Mouse (Mus musculus) gastrocnemius, adult 2 months (tissue): ENCODE measurements around the gene Rere. TPM values are rescaled to one million over a fixed set of nuclear protein-coding genes. Genes with fewer than 3 reads are reported as not detected.

Source experiments
- DNase-seq: peaks from one replicate; pipeline ENCODE4 v3.0.0; 2022
- H3K27ac ChIP-seq: fragments of 200-600 bp; 2 replicates; pipeline ENCODE4 v1.8.1; 2022; ENCODE audit warnings: mild to moderate bottlenecking
- H3K4me3 ChIP-seq: fragments of 200-600 bp; 2 replicates; pipeline ENCODE4 v1.8.1; 2022; ENCODE audit warnings: mild to moderate bottlenecking, moderate library complexity
- CTCF ChIP-seq: fragments of 200-600 bp; IDR thresholded peaks from 2 replicates; pipeline ENCODE4 v1.8.1; 2022; ENCODE audit warnings: antibody characterized with exemption, mild to moderate bottlenecking, moderate library complexity
- intact Hi-C: fragments of 180-260 bp; cut with DNase I; formaldehyde crosslinking; loops from one replicate; pipeline ENCODE4 v1.15.1; 2025
- total RNA-seq, 2 experiments: library from RNA; stranded (reverse); gene quantifications; 2 replicates each; pipeline ENCODE4 v1.2.3; 2021

Gene Rere
- total RNA-seq, 2 experiments from 2014 or later, result 71.3 to 95.7 TPM

GRCm38 (mm10) chr4:150636635-150637034 lies 355.2 kb downstream of the Rere start:
- Histone ChIP-seq H3K27ac (no peak overlapping the region), H3K4me3 (no peak overlapping the region)
- no peak for TF ChIP-seq CTCF
- DNase-seq, result no peak
- intact Hi-C loops, result no loop called here

GRCm38 (mm10) chr4:150644299-150644698 lies 362.9 kb downstream of the Rere start:
- intact Hi-C loops, result no loop called here
- Histone ChIP-seq H3K4me3 (no peak overlapping the region), H3K27ac (no peak overlapping the region)
- TF ChIP-seq CTCF, result no peak
- DNase-seq, result no peak

GRCm38 (mm10) chr4:150649327-150649726 lies 367.9 kb downstream of the Rere start:
- H3K4me3 ChIP-seq, result no peak overlapping the region
- no peak overlapping the region for H3K27ac ChIP-seq
- TF ChIP-seq CTCF, result no peak
- DNase-seq, result no peak
- intact Hi-C loops, result no loop called here

GRCm38 (mm10) chr4:150651390-150652277 lies 370.2 kb downstream of the Rere start, which contains the start of gene Slc45a1:
Slc45a1 (minus strand) TSS chr4:150652174.
- no peak for DNase-seq
- TF ChIP-seq CTCF, result no peak
- no peak within 1 kb of the TSS for H3K27ac ChIP-seq
- no peak within 1 kb of the TSS for H3K4me3 ChIP-seq
- intact Hi-C loops, result no loop called here

GRCm38 (mm10) chr4:150653072-150653599 lies 371.7 kb downstream of the Rere start:
- intact Hi-C loops, result no loop called here
- TF ChIP-seq CTCF, result no peak
- no peak for DNase-seq
- Histone ChIP-seq H3K27ac (no peak overlapping the region), H3K4me3 (no peak overlapping the region)

GRCm38 (mm10) chr4:150655989-150656388 lies 374.5 kb downstream of the Rere start:
- intact Hi-C loops, result loop anchor here (1.0 to 2.0 kb wide), 3 partner anchors 195 to 310 kb away; no protein-coding TSS in a partner anchor
- Histone ChIP-seq H3K4me3 (no peak overlapping the region), H3K27ac (no peak overlapping the region)
- peak; percentile 98 for TF ChIP-seq CTCF
- peak; percentile 90 for DNase-seq

- no peak overlapping the region for H3K27ac ChIP-seq
- no peak overlapping the region for H3K4me3 ChIP-seq
- TF ChIP-seq CTCF, result peak; percentile 59
- peak; percentile 42 for DNase-seq
- intact Hi-C loops, result loop anchor here (1.0 to 2.0 kb wide), 3 partner anchors 194 to 310 kb away; no protein-coding TSS in a partner anchor
These were observed 375.1 kb downstream of the Rere start for GRCm38 (mm10) chr4:150656504-150656903.

GRCm38 (mm10) chr4:150659926-150660610 lies 378.6 kb downstream of the Rere start:
- no peak overlapping the region for H3K4me3 ChIP-seq
- peak; percentile 44 for DNase-seq
- TF ChIP-seq CTCF, result peak; percentile 64
- intact Hi-C loops, result no loop called here
- no peak overlapping the region for H3K27ac ChIP-seq

- DNase-seq, result no peak
- no peak overlapping the region for H3K4me3 ChIP-seq
- intact Hi-C loops, result no loop called here
- no peak for TF ChIP-seq CTCF
- no peak overlapping the region for H3K27ac ChIP-seq
These were observed 380.4 kb downstream of the Rere start for GRCm38 (mm10) chr4:150661886-150662285.

- H3K4me3 ChIP-seq, result no peak overlapping the region
- intact Hi-C loops, result no loop called here
- TF ChIP-seq CTCF, result peak; percentile 59
- DNase-seq, result peak; percentile 46
- no peak overlapping the region for H3K27ac ChIP-seq
These were observed 381.7 kb downstream of the Rere start for GRCm38 (mm10) chr4:150663192-150663591.

- DNase-seq, result no peak
- intact Hi-C loops, result no loop called here
- Histone ChIP-seq H3K4me3 (no peak overlapping the region), H3K27ac (no peak overlapping the region)
- TF ChIP-seq CTCF, result peak; percentile 43
These were observed 383.3 kb downstream of the Rere start for GRCm38 (mm10) chr4:150664726-150665125.

- no peak for DNase-seq
- Histone ChIP-seq H3K4me3 (no peak overlapping the region), H3K27ac (no peak overlapping the region)
- TF ChIP-seq CTCF, result no peak
- intact Hi-C loops, result loop anchor here (2.0 kb wide), 1 partner anchor 17 kb away; no protein-coding TSS in a partner anchor
These were observed 384.4 kb downstream of the Rere start for GRCm38 (mm10) chr4:150665806-150666205.

Other genes with a start within 250 kb of the Rere start
- gene Gpr157, start 194.3 kb upstream of the Rere start, total RNA-seq, result 10 to 100 TPM; 41.7 to 51.3 TPM
- gene Slc2a5, start 162.4 kb upstream of the Rere start, total RNA-seq, result not detected
- not detected for gene Slc2a7, start 132.7 kb upstream of the Rere start, total RNA-seq
- gene Car6, start 80.3 kb upstream of the Rere start, total RNA-seq, result not detected
- 10 to 100 TPM; 68.1 to 92.0 TPM for gene Eno1, start 44.9 kb upstream of the Rere start, total RNA-seq